Mouse (Mus musculus) embryonic facial prominence, embryonic 11.5 days (tissue): ENCODE measurements around the gene Kcnma1. TPM values are rescaled to one million over a fixed set of nuclear protein-coding genes. Genes with fewer than 3 reads are reported as not detected.

ENCODE experiments used
- ATAC-seq: fragments of 200-750 bp; cut with Nextera tagmentation; replicated peaks from 2 replicates; pipeline ENCODE4 v1.8.0; 2017; ENCODE audit warnings: low read depth; ENCODE audit not compliant: insufficient number of reproducible peaks, low FRiP score, low TSS enrichment
- DNase-seq: peaks from one replicate; pipeline ENCODE4 v3.0.0-alpha.2; 2015; ENCODE audit warnings: low spot score
- H3K27ac ChIP-seq: fragments of 300-500 bp; sonication (generic); replicated peaks from 2 replicates; pipeline ENCODE4 v1.5.1; 2014; ENCODE audit warnings: mild to moderate bottlenecking, low read depth, low read length, control low read depth
- H3K27me3 ChIP-seq: fragments of 300-500 bp; sonication (generic); 2 replicates; pipeline ENCODE4 v1.6.1; 2014; ENCODE audit warnings: mild to moderate bottlenecking, low read length, moderate library complexity, mixed read lengths; ENCODE audit not compliant: control insufficient read depth, insufficient read depth
- H3K36me3 ChIP-seq: fragments of 300-500 bp; sonication (generic); replicated peaks from 2 replicates; pipeline ENCODE4 v1.6.1; 2014; ENCODE audit warnings: low read depth, mild to moderate bottlenecking, low read length, moderate library complexity, mixed read lengths; ENCODE audit not compliant: control insufficient read depth, insufficient read depth
- H3K4me1 ChIP-seq: fragments of 300-500 bp; sonication (generic); 2 replicates; pipeline ENCODE4 v1.6.1; 2014; ENCODE audit warnings: low read length, mixed read lengths; ENCODE audit not compliant: control insufficient read depth, insufficient read depth
- H3K4me2 ChIP-seq: fragments of 300-500 bp; sonication (generic); 2 replicates; pipeline ENCODE4 v1.6.1; 2014; ENCODE audit warnings: low read depth, mild to moderate bottlenecking, control low read depth, low read length, moderate library complexity
- H3K4me3 ChIP-seq: fragments of 300-500 bp; sonication (generic); 2 replicates; pipeline ENCODE4 v1.5.1; 2014; ENCODE audit warnings: low read depth, low read length, control low read depth
- H3K9ac ChIP-seq: fragments of 300-500 bp; sonication (generic); replicated peaks from 2 replicates; pipeline ENCODE4 v1.6.1; 2014; ENCODE audit warnings: mild to moderate bottlenecking, control low read depth, low read length
- H3K9me3 ChIP-seq: fragments of 300-500 bp; sonication (generic); replicated peaks from 2 replicates; pipeline ENCODE4 v1.6.1; 2016; ENCODE audit warnings: mild to moderate bottlenecking, low read length, inconsistent platforms, mixed read lengths; ENCODE audit not compliant: control insufficient read depth
- WGBS: fragments of 180-500 bp; shearing (Covaris S2); extraction: QIAGEN DNeasy Blood & Tissue Kit; methylation state at CpG from one replicate; pipeline ENCODE4 v1.1.7; 2014; 5-methylcytosine and 5-hydroxymethylcytosine counted together
- polyA plus RNA-seq: library from polyadenylated mRNA; unstranded; fragments of >200 nt; fragmentation: Nextera tagmentation; extraction: Ambion mirVana; gene quantifications from 2 replicates; pipeline ENCODE4 v1.2.1, GENCODE M21; 2014

Kcnma1 gene
- 0.86 and 0.87 TPM in 2 replicates for polyA plus RNA-seq

GRCm38 (mm10) chr14:24014391-24014790, at the start of gene Kcnma1:
TSS of gene Kcnma1 (minus strand) at chr14:24014491.
- Histone ChIP-seq H3K9ac (no peak within 1 kb of the TSS), H3K27ac (no peak within 1 kb of the TSS), H3K4me3 (no peak within 1 kb of the TSS), H3K27me3 (no peaks in the 10 kb centered on the region), H3K9me3 (no peaks in the 10 kb centered on the region), H3K4me2 (no peak within 1 kb of the TSS), H3K36me3 (no peaks in the 10 kb centered on the region), H3K4me1 (no peaks in the 10 kb centered on the region)
- DNase-seq: no peak
- no peak for ATAC-seq
- WGBS: 58% methylated on average over 3 of the region's 3 CpGs

GRCm38 (mm10) chr14:24059747-24060146, 45.5 kb upstream of the Kcnma1 start:
- ATAC-seq (no peak), DNase-seq (peak; percentile 73)
- Histone ChIP-seq H3K4me3 (no peak overlapping the region), H3K36me3 (no peaks in the 10 kb centered on the region), H3K9me3 (no peaks in the 10 kb centered on the region), H3K4me2 (no peak overlapping the region), H3K27me3 (no peaks in the 10 kb centered on the region), H3K27ac (no peak overlapping the region), H3K9ac (no peak overlapping the region), H3K4me1 (no peaks in the 10 kb centered on the region)
- whole genome bisulfite sequencing: 43% methylated on average over 8 of the region's 8 CpGs

- WGBS: 77% methylated on average over 4 of the region's 4 CpGs
- no peak for DNase-seq
These were observed 45.0 kb upstream of the Kcnma1 start for GRCm38 (mm10) chr14:24059287-24059686.

GRCm38 (mm10) chr14:24051821-24052220, 37.5 kb upstream of the Kcnma1 start:
- Histone ChIP-seq H3K9me3 (no peaks in the 10 kb centered on the region), H3K36me3 (no peaks in the 10 kb centered on the region), H3K9ac (no peak overlapping the region), H3K4me2 (no peak overlapping the region), H3K27ac (no peak overlapping the region), H3K4me1 (no peaks in the 10 kb centered on the region), H3K27me3 (no peaks in the 10 kb centered on the region), H3K4me3 (no peak overlapping the region)
- DNase-seq (no peak), ATAC-seq (no peak)
- 65% methylated on average over 2 of the region's 2 CpGs for WGBS

More at GRCm38 (mm10) chr14:24059287-24059686, 45.0 kb upstream of the Kcnma1 start:
- no peak for ATAC-seq
- Histone ChIP-seq H3K36me3 (no peaks in the 10 kb centered on the region), H3K4me2 (no peak overlapping the region), H3K27me3 (no peaks in the 10 kb centered on the region), H3K4me1 (no peaks in the 10 kb centered on the region), H3K9me3 (no peaks in the 10 kb centered on the region), H3K9ac (no peak overlapping the region), H3K27ac (no peak overlapping the region), H3K4me3 (no peak overlapping the region)

GRCm38 (mm10) chr14:24036609-24037008, 22.3 kb upstream of the Kcnma1 start:
- no peaks in the 10 kb centered on the region for H3K9me3 ChIP-seq
- no peak for DNase-seq
- H3K4me2 ChIP-seq: no peak overlapping the region
- H3K4me1 ChIP-seq: no peaks in the 10 kb centered on the region
- no peak overlapping the region for H3K9ac ChIP-seq
- no peaks in the 10 kb centered on the region for H3K27me3 ChIP-seq
- H3K36me3 ChIP-seq: no peaks in the 10 kb centered on the region
- no peak for ATAC-seq
- WGBS: 49% methylated on average over 2 of the region's 2 CpGs
- no peak overlapping the region for H3K4me3 ChIP-seq
- H3K27ac ChIP-seq: no peak overlapping the region

GRCm38 (mm10) chr14:24036208-24036535, 21.9 kb upstream of the Kcnma1 start:
- Histone ChIP-seq H3K4me3 (no peak overlapping the region), H3K27me3 (no peaks in the 10 kb centered on the region), H3K27ac (no peak overlapping the region), H3K9me3 (no peaks in the 10 kb centered on the region), H3K4me2 (no peak overlapping the region), H3K4me1 (no peaks in the 10 kb centered on the region), H3K9ac (no peak overlapping the region), H3K36me3 (no peaks in the 10 kb centered on the region)
- ATAC-seq: no peak
- DNase-seq: no peak
- WGBS: 46% methylated on average over 4 of the region's 4 CpGs

GRCm38 (mm10) chr14:24035486-24036207, 21.4 kb upstream of the Kcnma1 start:
- DNase-seq (no peak), ATAC-seq (no peak)
- no peak overlapping the region for H3K4me2 ChIP-seq
- H3K4me3 ChIP-seq: no peak overlapping the region
- WGBS: 19% methylated on average over 11 of the region's 11 CpGs
- no peaks in the 10 kb centered on the region for H3K4me1 ChIP-seq
- H3K27me3 ChIP-seq: no peaks in the 10 kb centered on the region
- H3K9me3 ChIP-seq: no peaks in the 10 kb centered on the region
- H3K36me3 ChIP-seq: no peaks in the 10 kb centered on the region
- no peak overlapping the region for H3K9ac ChIP-seq
- H3K27ac ChIP-seq: no peak overlapping the region

- no peaks in the 10 kb centered on the region for H3K4me1 ChIP-seq
- H3K27me3 ChIP-seq: no peaks in the 10 kb centered on the region
- DNase-seq (no peak), ATAC-seq (no peak)
- H3K27ac ChIP-seq: no peak overlapping the region
- WGBS: 85% methylated on average over 7 of the region's 7 CpGs
- no peaks in the 10 kb centered on the region for H3K36me3 ChIP-seq
- no peak overlapping the region for H3K4me3 ChIP-seq
- no peaks in the 10 kb centered on the region; the same call in 1 of the 2 replicates for H3K9me3 ChIP-seq
- H3K4me2 ChIP-seq: no peak overlapping the region
- H3K9ac ChIP-seq: no peak overlapping the region
These were observed 18.6 kb upstream of the Kcnma1 start for GRCm38 (mm10) chr14:24032876-24033389.
